Mouse (Mus musculus) T-helper 2 cell (primary cell): ENCODE data around the gene Kctd21.

ENCODE experiments used
- in situ Hi-C: fragments of 300-600 bp; cut with MboI, MseI; formaldehyde crosslinking; loops from one replicate; pipeline ENCODE4 v1.15.1; 2025; ENCODE audit warnings: high pct_unique_total_duplicates

Kctd21 gene

DNA sequence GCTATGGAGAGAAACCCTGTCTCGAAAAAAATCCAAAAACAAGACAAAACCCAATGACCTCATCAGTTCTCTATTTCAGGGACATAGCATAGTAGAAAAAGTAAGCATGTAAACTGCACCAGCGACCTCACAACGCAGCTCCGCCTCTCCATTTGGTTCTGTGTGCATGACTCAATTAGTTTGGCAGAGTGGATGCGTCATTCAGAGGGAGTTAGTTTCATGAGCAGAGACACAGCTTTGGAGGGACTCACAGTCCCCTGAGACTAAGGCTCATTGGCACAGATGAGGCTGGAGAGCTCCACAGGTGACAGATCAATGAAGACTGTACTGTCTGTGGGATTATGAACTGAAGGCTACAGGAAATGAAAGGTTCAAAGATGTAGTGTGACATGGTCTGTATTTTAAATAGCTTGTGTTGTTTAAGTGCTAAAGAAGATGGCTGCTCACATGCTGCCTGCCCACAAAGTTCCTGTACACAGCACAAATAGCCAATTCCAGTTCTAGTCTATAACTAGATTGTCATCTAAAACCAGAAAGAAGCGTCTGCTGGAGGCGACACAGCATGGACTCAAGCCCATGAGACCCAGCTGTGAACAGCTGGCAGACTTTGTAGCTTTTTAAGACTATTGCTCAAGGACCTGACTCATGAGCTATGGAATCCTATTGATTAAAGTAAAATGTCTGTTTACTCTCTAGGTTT is 54.1 kb downstream of the Kctd21 start:
- in situ Hi-C loops, result no loop called here

- in situ Hi-C loops, result no loop called here
Observed at GRCm38 (mm10) chr7:97386806-97387370, 54.8 kb downstream of the Kctd21 start.

DNA sequence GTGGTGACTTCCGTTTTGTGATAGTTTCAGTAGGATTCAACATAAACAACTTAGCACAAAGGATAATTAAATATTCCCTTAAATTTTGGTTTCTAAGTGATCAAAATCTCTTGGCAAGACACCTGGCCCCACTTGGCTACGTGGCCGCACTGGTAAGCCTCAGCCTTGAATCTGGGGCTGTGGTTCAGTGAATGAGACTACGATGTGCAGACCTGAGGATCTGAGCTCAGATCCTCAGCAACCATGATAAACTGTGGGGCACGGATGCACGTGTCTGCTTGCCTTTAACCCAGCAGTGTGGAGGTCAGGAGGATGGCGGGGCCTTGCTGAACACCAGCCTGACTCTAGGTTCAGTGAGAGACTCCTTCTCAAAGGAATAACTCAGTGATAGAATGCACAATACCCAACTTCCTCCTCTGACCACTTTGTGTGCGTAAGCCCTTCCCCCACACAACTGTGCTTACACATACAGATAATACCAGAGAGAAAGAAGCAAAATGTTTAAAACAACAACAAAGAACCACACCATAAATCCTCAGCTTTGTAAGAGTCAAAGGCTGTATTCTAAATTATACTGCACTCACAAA is 55.5 kb downstream of the Kctd21 start:
- in situ Hi-C loops, result no loop called here

DNA sequence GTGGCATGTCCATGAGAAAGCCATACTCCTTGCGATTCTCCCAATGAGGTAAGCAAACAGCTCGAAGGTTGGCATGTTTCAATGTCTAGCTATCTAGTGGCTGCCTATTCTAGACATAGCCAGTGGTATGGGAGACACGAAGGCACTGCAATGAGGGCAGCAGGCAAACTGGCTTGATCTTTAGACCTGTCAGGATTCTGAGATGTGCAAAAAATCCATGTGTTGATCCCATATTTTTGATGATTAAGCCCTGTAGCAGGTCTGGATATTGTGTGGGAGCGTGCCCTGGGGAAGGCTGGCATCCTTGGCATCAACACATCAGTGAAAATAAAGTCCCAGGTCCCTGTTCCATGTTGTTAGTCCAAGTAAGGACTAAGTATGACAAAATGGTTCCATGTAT is 56.4 kb downstream of the Kctd21 start:
- in situ Hi-C loops, result no loop called here

DNA sequence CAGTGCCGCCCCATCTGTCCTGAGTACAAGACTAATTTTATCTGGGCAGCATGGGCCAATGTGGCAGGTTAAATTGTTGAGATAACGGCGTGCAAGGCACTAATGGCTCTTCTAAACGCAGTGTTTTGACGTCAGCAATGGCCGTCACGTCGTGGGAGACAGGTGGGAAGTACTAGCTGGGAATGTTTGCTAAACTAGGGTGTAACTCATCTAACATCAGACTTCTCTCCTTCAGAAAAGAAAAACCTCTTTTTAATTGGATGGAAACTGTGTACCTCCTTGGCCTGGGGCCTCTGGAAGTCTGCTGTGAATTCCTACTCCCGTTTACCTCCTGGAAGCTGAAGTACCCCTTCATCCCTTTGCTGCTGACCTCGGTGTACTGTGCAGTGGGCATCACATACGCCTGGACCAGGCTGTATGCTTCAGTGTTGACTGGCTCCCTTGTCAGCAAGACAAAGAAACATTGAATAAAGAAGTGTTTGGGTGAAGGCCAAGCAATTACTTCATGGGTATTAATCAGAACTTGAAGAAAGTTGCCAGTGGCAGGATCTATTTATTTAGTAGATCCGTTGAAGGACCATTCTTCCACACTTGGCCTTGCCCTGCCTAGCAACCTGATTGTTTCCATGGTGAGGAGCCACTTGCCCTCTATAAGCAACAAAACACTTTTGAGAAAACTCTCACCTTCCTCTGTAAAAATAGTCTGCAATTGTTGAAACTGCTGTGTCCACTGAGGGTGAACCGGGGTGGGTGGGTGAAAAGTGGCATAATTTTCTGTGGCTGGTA is 59.4 kb downstream of the Kctd21 start:
- in situ Hi-C loops, result no loop called here

DNA sequence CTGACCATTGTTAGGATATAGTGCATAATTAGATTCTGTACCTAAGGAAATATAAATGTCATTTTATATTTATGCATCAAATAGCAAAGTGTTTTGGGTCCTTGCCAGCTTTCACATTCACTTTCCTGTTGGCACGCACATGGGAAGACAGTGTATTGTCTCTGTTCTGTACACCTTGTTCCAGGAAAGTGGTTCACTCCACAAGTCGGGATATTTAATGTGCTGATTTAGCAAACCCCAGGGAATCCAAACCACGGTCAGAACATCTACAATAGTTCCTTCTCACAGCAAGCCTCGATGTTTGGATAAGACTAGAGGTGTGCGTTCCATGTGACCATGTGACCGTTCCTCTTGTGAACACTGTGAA is 59.9 kb downstream of the Kctd21 start:
- in situ Hi-C loops, result no loop called here

- in situ Hi-C loops, result no loop called here
Observed at GRCm38 (mm10) chr7:97394375-97394774, 62.2 kb downstream of the Kctd21 start.

- in situ Hi-C loops, result no loop called here
Observed at GRCm38 (mm10) chr7:97398943-97399342, 66.8 kb downstream of the Kctd21 start.
